Mouse (Mus musculus) testis, adult 2 months (tissue): ENCODE data around the gene Cmpk1.

Experiments used
- CTCF ChIP-seq: fragments of 200-500 bp; IDR thresholded peaks from 2 replicates; pipeline ENCODE4 v1.5.1; 2012; ENCODE audit warnings: low read depth, mild to moderate bottlenecking, inconsistent platforms, low read length, moderate library complexity; ENCODE audit not compliant: control insufficient read depth, insufficient read depth, insufficient replicate concordance
- POLR2A ChIP-seq: fragments of 200-500 bp; IDR thresholded peaks from 2 replicates; pipeline ENCODE4 v1.6.1; 2012; ENCODE audit warnings: low read depth, mild to moderate bottlenecking, inconsistent platforms, low read length, moderate library complexity; ENCODE audit not compliant: control insufficient read depth

DNA sequence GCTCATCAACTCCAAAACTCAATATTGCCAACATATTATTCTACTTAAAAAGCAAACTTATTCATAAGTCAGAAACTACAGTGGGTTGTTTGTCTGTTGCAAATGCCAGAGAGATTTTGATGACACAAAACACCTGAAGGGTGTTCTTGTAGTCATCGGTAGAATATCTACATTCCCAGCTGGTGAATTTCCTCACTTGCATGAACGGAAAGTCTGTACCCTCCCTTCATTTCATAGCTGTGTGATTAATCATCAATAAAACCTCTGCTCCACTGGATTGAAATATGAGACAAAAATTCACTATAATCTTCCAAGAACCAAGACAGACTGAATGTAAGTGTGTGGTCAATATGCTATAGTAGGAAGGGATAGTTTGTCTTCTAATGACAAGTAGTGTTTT, 27.5 kb downstream of the Cmpk1 start:
- TF ChIP-seq POLR2A (no peak), CTCF (no peak)
